In genomic region chr12:105546538-105546937, GRCm38 (mm10) we compare ENCODE assay signal across 12 mouse cellular contexts. TPM values are rescaled to one million over a fixed set of nuclear protein-coding genes. Genes with fewer than 3 reads are reported as not detected.
"Had no signal": no experiment of that assay in that cellular context is flagged by ENCODE, and none has a peak within 500 bp of the region (broad histone marks: within the 10 kb centered on the region; RNA-seq: fewer than 3 reads in every experiment).

No protein-coding gene starts in this region.

- DNase-seq: kidney, adult 2 months; kidney, postnatal 14 days; layer of hippocampus, adult 9-11 months; layer of hippocampus, postnatal 36 days; lung, embryonic 14.5 days; thymus, adult 2 months; thymus, postnatal 25 days had no signal

RNA-seq across cellular contexts. Expression of gene Bdkrb2, which starts 16.5 kb away (rescaled TPM):
- total RNA-seq: megakaryocyte-erythroid progenitor cell, adult 5-6 weeks; neutrophil, adult 5-6 weeks had no signal

RNA-seq across cellular contexts. Expression of gene Bdkrb1, which starts 56.3 kb away (rescaled TPM):
- total RNA-seq: layer of hippocampus, adult 18-20 months; layer of hippocampus, postnatal 36 days; left cerebral cortex, adult 8-10 months; left cerebral cortex, postnatal 25 days; megakaryocyte-erythroid progenitor cell, adult 5-6 weeks; neutrophil, adult 5-6 weeks had no signal
